Comparison of ENCODE assay signal across 18 mouse cellular contexts in the genomic region with DNA sequence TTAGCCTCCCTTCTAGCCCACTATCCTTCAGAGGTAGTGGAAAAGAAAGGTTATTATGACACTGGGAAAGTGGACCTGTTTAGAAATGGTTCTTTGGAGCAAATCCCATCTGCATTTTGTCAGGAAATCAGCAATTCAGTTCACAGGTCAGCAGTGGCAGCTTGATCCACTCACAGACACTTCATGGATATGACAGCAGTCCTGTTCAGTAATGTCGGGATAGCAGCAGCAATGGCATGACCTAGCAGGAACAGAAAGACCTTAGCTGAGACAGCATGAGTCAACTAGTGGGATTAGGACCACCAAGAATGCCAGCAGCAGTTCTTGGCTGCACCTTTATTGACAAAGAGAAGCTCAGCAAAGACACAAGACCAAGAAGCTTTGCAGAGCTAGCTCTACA.
"Had no signal": no experiment of that assay in that cellular context is flagged by ENCODE, and none has a peak within 500 bp of the region (broad histone marks: within the 10 kb centered on the region; RNA-seq: fewer than 3 reads in every experiment).

No protein-coding gene starts in this region.

- H3K36me3 ChIP-seq: kidney, embryonic 15.5 days; limb, embryonic 12.5 days; limb, embryonic 15.5 days had no signal

- H3K4me1 ChIP-seq: kidney, embryonic 15.5 days; limb, embryonic 15.5 days had no signal

- H3K9me3 ChIP-seq: kidney, embryonic 15.5 days; limb, embryonic 15.5 days had no signal

- H3K9ac ChIP-seq: kidney, embryonic 15.5 days; limb, embryonic 12.5 days; limb, embryonic 15.5 days; liver, embryonic 14.5 days; liver, postnatal 0 days had no signal

- H3K4me2 ChIP-seq: kidney, embryonic 15.5 days; limb, embryonic 12.5 days; limb, embryonic 15.5 days; liver, embryonic 11.5 days; midbrain, embryonic 11.5 days had no signal

- H3K27ac ChIP-seq: kidney, embryonic 15.5 days; limb, embryonic 12.5 days; limb, embryonic 15.5 days; liver, embryonic 14.5 days; macrophage; stomach, postnatal 0 days had no signal

- DNase-seq: kidney, adult 11 months; kidney, adult 8-10 months; kidney, postnatal 10 days; kidney, postnatal 36 days; left cerebral cortex, postnatal 4 days; liver, postnatal 0 days; midbrain, embryonic 14.5 days; thymus, adult 2 months; thymus, postnatal 14 days; thymus, postnatal 4 days had no signal

- H3K4me3 ChIP-seq: kidney, embryonic 15.5 days; limb, embryonic 12.5 days; limb, embryonic 15.5 days had no signal

- H3K27me3 ChIP-seq: kidney, embryonic 15.5 days; limb, embryonic 15.5 days had no signal

- ATAC-seq: liver, postnatal 0 days had no signal
